Mouse (Mus musculus) Patski (cell line): ENCODE data around the gene Galnt7. TPM values are rescaled to one million over a fixed set of nuclear protein-coding genes. Genes with fewer than 3 reads are reported as not detected.
A peak's percentile ranks its signal among the peaks of the same experiment; 100 is the strongest.

ENCODE experiments used
- ATAC-seq: fragments of 100-300 bp; one replicate; pipeline ENCODE4 v1.8.0; 2021
- CTCF ChIA-PET: fragments of 350-600 bp; sonication (Branson Sonifier 250); formaldehyde crosslinking; loops from one replicate; lab custom pipeline; 2022; ENCODE audit warnings: inconsistent platforms; lab: Charles Lee
- POLR2A ChIA-PET: fragments of 350-600 bp; sonication (Branson Sonifier 250); formaldehyde crosslinking; loops from one replicate; lab custom pipeline; 2022; ENCODE audit warnings: antibody characterized with exemption, inconsistent platforms; lab: Charles Lee
- DNase-seq: peaks from one replicate; pipeline ENCODE4 v3.0.0-alpha.2; 2011; ENCODE audit warnings: low read depth, low spot score
- H3K27me3 ChIP-seq: fragments of 371-371 bp; one replicate; pipeline ENCODE4 v1.5.1; 2021
- CTCF ChIP-seq: fragments of 100-300 bp; IDR thresholded peaks from one replicate; pipeline ENCODE4 v1.5.1; 2021
- in situ Hi-C: fragments of 300-500 bp; cut with MboI; formaldehyde crosslinking; loops from 3 replicates; pipeline ENCODE4 v1.11.1; 2018; ENCODE audit warnings: low pct_unique_long_range_greater_than_20kb, mixed read lengths
- polyA plus RNA-seq: library from polyadenylated mRNA; unstranded; gene quantifications from one replicate; pipeline ENCODE4 v1.2.3, GENCODE M21; 2021

Galnt7 gene
- polyA plus RNA-seq, 1 experiment from 2014 or later = 21.8 TPM

DNA sequence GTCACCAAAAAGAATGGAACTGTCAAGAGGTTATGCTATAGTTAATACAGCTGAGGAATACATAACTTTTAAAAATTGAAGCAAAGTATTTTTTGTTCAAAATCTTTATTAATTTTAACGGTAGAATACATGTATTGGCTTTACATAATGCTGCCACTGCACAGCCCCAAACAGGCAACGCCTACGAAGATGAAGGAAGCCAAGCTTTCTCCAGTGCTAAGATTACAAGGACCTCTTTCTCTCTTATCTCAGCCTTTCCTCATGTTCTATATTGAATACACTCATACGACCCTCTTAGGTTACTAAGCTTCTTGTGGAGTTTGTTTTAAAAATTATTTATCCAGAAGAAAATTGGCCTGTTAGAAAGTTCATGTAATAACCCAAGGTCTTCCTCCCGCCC is 50.3 kb downstream of the Galnt7 start:
- ATAC-seq = no peak
- no peak for TF ChIP-seq CTCF
- H3K27me3 ChIP-seq = no peaks in the 10 kb centered on the region
- DNase-seq = no peak
- in situ Hi-C loops = no loop called here
- ChIA-PET CTCF (interaction anchor here (1.1 kb wide), 2 partner anchors 9 to 15 kb away, joined by 3 read pairs; no protein-coding TSS in a partner anchor), POLR2A (no interaction called here)

DNA sequence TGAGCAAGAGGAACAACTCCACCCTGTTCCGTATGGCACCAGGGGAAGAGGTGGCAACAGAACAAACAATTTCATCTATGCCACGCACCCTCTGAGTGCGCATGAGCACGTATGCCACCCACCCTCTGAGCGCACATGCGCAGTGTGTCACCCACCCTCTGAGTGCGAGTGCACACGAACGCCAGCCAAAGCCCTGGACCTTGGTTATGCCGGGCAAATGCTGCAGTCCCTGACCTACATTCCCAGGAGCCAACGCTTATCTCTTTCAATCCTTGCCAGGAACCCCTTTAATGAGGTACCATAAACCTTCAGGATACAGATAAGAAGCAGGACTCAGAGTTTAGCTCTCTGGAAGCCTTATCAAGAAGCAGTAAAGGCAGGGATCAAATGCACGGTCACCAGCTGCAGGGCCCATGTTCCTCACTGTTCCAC is 50.8 kb downstream of the Galnt7 start:
- TF ChIP-seq CTCF = no peak
- ATAC-seq (no peak), DNase-seq (no peak)
- ChIA-PET POLR2A (no interaction called here), CTCF (interaction anchor here (1.1 kb wide), 2 partner anchors 8 to 15 kb away, joined by 3 read pairs; no protein-coding TSS in a partner anchor)
- in situ Hi-C loops = no loop called here
- no peaks in the 10 kb centered on the region for H3K27me3 ChIP-seq

DNA sequence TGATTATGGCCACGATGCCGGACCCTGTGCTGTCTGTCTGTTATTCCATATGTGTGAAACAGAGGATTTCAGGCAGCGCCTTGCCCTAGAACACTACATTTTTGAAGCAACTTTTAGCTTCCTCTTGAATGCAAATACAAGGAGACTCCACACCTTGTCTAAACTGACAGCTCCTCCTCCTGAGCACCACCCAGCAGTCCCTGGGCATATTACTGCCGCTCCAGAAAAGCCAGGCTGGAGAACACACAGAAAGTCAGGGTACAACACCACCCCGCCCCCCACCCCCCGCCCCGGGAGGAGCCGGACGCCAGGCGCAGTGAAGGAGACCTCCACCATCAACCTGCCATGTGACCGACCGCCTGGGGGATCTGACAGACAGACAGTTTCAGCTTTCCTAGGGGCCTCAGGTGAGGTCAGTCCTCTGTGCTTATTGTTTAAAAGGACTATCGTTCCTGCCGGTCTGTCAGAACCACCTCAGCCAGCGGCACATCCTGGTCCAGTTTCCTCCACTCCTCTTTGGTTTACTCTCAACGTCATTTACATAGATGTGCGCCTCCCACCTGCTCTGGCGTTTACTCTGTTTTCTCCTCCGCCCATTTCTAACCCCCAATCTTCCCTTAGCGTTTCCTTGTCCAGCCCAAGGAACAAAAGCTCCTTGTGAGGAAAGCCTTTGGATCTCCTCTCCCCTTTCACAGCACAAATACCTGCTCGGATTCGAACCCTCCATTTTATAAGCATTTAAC is 52.8 kb downstream of the Galnt7 start:
- CTCF ChIA-PET = no interaction called here
- ATAC-seq = no peak

DNA sequence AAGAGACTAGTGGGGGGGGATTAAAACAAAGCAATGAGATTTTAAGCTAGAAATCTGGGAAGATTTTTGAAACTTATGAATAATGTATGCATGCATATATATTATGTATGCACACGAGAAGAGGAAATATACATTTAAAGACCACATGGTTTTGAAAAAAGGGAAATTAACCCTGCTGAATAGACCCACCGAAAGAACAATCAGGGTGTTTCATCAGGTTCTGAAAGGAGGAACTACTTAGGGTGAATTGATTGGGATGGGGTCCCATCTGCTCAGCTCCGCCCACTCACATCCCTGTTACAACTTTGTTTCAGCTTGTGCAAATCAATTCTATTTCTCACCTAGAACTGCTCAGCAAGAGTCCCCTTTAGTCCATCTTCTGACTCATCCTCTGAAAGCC is 57.0 kb downstream of the Galnt7 start:
- in situ Hi-C loops = no loop called here
- DNase-seq = no peak
- CTCF ChIA-PET = interaction anchor here (0.5 to 1.6 kb wide), 4 partner anchors 15 to 205 kb away, joined by 3 to 4 read pairs (median 3); no protein-coding TSS in a partner anchor
- no peak for TF ChIP-seq CTCF
- POLR2A ChIA-PET = interaction anchor here (0.6 kb wide), 1 partner anchor 189 kb away, joined by 3 read pairs; no protein-coding TSS in a partner anchor
- ATAC-seq = no peak
- no peaks in the 10 kb centered on the region for H3K27me3 ChIP-seq

More for the DNA sequence above, 52.8 kb downstream of the Galnt7 start:
- no peak for DNase-seq
- H3K27me3 ChIP-seq = no peaks in the 10 kb centered on the region
- in situ Hi-C loops = no loop called here
- POLR2A ChIA-PET = interaction anchor here (0.6 kb wide), 2 partner anchors 13 to 22 kb away, joined by 3 read pairs; no protein-coding TSS in a partner anchor
- TF ChIP-seq CTCF = no peak

DNA sequence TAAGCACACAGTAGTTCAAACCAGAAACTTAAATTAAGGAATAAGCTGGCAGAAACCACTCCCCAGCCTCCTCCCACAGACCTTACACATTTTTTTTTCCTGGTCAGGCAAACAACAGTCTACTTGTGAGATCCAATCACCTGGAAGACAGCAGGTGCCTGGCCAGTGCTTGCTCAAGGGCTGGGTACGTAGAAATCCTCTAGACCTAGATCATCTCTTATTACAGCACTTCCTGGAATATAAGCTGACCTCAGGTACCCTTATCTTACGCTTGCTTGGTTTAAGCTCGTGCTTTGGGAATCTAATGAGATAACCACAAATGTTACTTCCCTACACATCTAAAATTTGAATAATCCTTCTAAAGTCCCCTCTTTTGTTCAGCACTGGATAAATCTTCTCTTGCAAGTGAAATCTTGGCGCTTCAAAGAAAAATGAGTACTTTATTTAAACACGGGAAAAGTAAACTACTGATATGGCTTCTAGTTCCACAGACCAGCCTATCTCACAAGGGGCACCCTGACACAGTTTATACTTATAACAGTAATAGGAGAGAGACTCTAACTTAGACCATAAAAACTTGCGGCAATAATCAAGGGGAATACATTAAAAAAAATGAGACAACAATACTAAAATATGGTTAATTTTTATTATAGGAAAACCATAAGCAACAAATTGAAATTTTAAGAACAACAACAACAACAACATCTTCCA is 58.5 kb downstream of the Galnt7 start:
- CTCF ChIA-PET = interaction anchor here (0.8 to 1.3 kb wide), 5 partner anchors 8 to 55 kb away, joined by 3 to 4 read pairs (median 3); no protein-coding TSS in a partner anchor
- POLR2A ChIA-PET = interaction anchor here (0.7 kb wide), 1 partner anchor 16 kb away, joined by 3 read pairs; no protein-coding TSS in a partner anchor
- TF ChIP-seq CTCF = no peak
- DNase-seq (no peak), ATAC-seq (no peak)
- in situ Hi-C loops = no loop called here
- no peaks in the 10 kb centered on the region for H3K27me3 ChIP-seq

DNA sequence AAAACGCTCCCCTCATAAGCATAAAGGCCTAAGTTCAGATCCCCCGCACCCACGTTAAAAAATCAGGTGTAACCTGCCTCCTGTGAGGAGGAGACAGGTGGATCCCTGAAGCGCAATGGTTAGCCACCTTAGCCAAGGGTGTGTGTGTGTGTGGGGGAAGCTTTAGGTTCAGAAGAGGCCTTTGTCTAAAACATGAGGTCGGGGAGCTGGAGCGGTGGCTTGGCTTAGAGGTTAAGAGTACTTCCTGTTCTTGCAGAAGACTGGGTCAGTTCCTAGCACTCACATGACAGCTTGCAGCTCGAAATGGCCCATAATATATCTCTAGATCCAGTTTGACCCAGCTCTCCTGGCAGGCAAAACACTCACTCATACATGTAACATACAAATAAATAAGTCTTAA is 60.2 kb downstream of the Galnt7 start:
- in situ Hi-C loops = no loop called here
- no peak for ATAC-seq
- ChIA-PET POLR2A (interaction anchor here (1.0 kb wide), 1 partner anchor 61 kb away, joined by 3 read pairs; the partner anchor contains the start of gene Galnt7), CTCF (interaction anchor here (1.1 to 1.2 kb wide), 2 partner anchors 111 to 208 kb away, joined by 3 read pairs; no protein-coding TSS in a partner anchor)
- no peak for TF ChIP-seq CTCF
- no peak for DNase-seq
- no peaks in the 10 kb centered on the region for H3K27me3 ChIP-seq

DNA sequence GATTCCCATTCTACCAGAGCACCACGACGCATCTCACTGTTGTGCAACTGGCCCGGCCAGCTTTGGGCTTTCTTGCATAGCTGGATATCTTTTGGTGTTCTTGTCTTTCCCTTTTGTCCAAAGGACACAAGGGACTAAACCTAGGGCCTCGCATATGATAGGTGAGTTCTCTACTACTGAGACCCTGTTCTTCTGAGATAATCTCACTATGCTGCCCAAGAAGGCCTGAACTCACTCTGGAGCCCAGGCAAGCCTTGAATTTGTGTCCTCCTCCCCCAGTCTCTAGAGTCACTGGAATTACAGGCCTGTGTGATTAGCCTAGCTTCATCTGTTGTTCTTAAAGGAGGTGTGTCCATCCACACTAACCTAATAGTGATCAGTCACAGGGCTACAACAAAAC is 61.2 kb downstream of the Galnt7 start:
- TF ChIP-seq CTCF = no peak
- no peak for DNase-seq
- in situ Hi-C loops = no loop called here
- H3K27me3 ChIP-seq = no peaks in the 10 kb centered on the region
- ChIA-PET CTCF (interaction anchor here (1.2 kb wide), 1 partner anchor 110 kb away, joined by 3 read pairs; no protein-coding TSS in a partner anchor), POLR2A (no interaction called here)
- ATAC-seq = no peak

DNA sequence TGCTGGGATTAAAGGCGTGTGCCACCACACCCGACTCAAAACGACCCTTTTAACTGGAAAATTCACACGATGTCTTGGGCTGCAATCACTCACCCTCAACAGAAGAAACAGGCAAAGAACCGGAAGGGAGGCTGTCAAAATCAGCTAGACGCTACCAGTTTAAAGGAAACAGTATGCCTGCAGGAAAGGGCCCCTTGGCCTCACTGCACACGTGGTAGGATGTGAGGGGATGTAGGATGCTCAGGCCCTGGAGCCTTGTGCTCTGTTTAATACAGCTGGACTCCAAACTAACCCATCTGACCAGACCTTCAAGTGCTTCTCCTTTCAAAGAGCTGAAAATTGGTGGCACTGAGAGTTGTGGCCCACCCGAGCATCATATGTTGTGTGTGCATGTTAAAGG is 62.8 kb downstream of the Galnt7 start:
- H3K27me3 ChIP-seq = no peaks in the 10 kb centered on the region
- ChIA-PET POLR2A (interaction anchor here (0.7 kb wide), 1 partner anchor 656 kb away, joined by 4 read pairs; no protein-coding TSS in a partner anchor), CTCF (interaction anchor here (1.1 kb wide), 1 partner anchor 210 kb away, joined by 3 read pairs; no protein-coding TSS in a partner anchor)
- no peak for TF ChIP-seq CTCF
- DNase-seq (no peak), ATAC-seq (no peak)
- in situ Hi-C loops = no loop called here

DNA sequence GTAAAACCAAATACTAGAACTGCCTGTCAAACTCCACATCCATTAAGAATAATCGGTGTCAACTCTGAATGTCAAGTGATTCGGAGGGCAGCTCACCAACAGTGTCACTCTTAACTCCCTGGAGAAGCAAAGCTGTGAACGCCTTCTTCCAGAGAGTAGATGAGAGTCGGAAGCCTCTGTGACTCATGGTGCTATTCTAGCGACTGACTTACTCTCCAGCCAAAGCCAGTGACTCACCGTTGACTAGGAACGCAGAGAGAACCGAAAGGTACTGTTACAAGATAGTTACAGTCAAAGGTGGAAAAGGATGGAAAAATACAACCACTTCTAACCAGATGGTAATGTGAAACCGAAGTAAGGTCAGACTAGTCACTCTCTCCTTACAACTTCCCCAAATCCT is 63.7 kb downstream of the Galnt7 start:
- no peak for TF ChIP-seq CTCF
- DNase-seq (peak; percentile 25), ATAC-seq (peak; percentile 99)
- CTCF ChIA-PET = interaction anchor here (0.6 to 1.1 kb wide), 2 partner anchors 11 to 211 kb away, joined by 3 to 4 read pairs; no protein-coding TSS in a partner anchor
- in situ Hi-C loops = loop anchor here (5.0 kb wide), 1 partner anchor 73 kb away; no protein-coding TSS in a partner anchor
- POLR2A ChIA-PET = interaction anchor here (0.7 kb wide), 1 partner anchor 214 kb away, joined by 3 read pairs; no protein-coding TSS in a partner anchor
- no peaks in the 10 kb centered on the region for H3K27me3 ChIP-seq

DNA sequence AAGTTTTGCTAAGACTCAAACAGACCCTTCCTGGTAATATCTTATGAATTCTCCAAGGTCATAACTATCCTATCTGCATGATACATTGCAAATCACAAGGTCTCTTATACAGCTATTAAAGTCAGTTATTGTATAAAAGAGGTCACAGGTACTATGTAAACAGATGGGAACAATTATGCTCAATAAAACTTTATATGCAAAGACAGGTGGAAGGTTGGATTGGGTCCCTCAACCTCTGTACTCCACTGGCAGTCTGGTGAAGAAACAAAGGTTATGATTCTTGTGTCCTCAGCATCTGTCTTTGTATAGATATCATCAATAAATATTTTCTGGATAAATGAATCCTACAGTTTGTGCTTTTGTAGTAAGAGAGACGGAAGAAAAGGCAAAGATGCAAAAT is 64.2 kb downstream of the Galnt7 start:
- ATAC-seq (no peak), DNase-seq (no peak)
- TF ChIP-seq CTCF = no peak
- ChIA-PET CTCF (interaction anchor here (1.6 kb wide), 1 partner anchor 15 kb away, joined by 3 read pairs; no protein-coding TSS in a partner anchor), POLR2A (no interaction called here)
- no peaks in the 10 kb centered on the region for H3K27me3 ChIP-seq
- in situ Hi-C loops = loop anchor here (5.0 kb wide), 1 partner anchor 74 kb away; no protein-coding TSS in a partner anchor
